Mouse (Mus musculus) neural tube, embryonic 13.5 days (tissue): ENCODE measurements around the gene Tma7. TPM values are rescaled to one million over a fixed set of nuclear protein-coding genes. Genes with fewer than 3 reads are reported as not detected.

Experiments
- ATAC-seq: fragments of 200-750 bp; cut with Nextera tagmentation; 2 replicates; pipeline ENCODE4 v1.8.0; 2017; ENCODE audit warnings: low read depth, mild to moderate bottlenecking, moderate TSS enrichment, moderate library complexity
- H3K27ac ChIP-seq: fragments of 300-500 bp; sonication (generic); replicated peaks from 2 replicates; pipeline ENCODE4 v1.5.1; 2015; ENCODE audit warnings: moderate library complexity, mild to moderate bottlenecking, inconsistent platforms
- H3K27me3 ChIP-seq: fragments of 300-500 bp; sonication (generic); 2 replicates; pipeline ENCODE4 v1.6.1; 2015; ENCODE audit warnings: mild to moderate bottlenecking, inconsistent platforms
- H3K36me3 ChIP-seq: fragments of 300-500 bp; sonication (generic); 2 replicates; pipeline ENCODE4 v1.6.1; 2015; ENCODE audit warnings: mild to moderate bottlenecking, inconsistent platforms
- H3K4me1 ChIP-seq: fragments of 300-500 bp; sonication (generic); replicated peaks from 2 replicates; pipeline ENCODE4 v1.6.1; 2015; ENCODE audit warnings: inconsistent platforms
- H3K4me2 ChIP-seq: fragments of 300-500 bp; sonication (generic); 2 replicates; pipeline ENCODE4 v1.6.1; 2015; ENCODE audit warnings: inconsistent platforms, mild to moderate bottlenecking, moderate library complexity
- H3K4me3 ChIP-seq: fragments of 300-500 bp; sonication (generic); 2 replicates; pipeline ENCODE4 v1.5.1; 2015; ENCODE audit warnings: mild to moderate bottlenecking, inconsistent platforms
- H3K9ac ChIP-seq: fragments of 300-500 bp; sonication (generic); 2 replicates; pipeline ENCODE4 v1.6.1; 2015; ENCODE audit warnings: moderate library complexity, mild to moderate bottlenecking, inconsistent platforms
- H3K9me3 ChIP-seq: fragments of 300-500 bp; sonication (generic); 2 replicates; pipeline ENCODE4 v1.6.1; 2016; ENCODE audit warnings: inconsistent platforms
- WGBS: fragments of 180-500 bp; shearing (Covaris S2); methylation state at CpG from one replicate; pipeline ENCODE4 v1.1.7; 2015; 5-methylcytosine and 5-hydroxymethylcytosine counted together
- polyA plus RNA-seq: library from polyadenylated mRNA; unstranded; fragments of >200 nt; fragmentation: Nextera tagmentation; extraction: Ambion mirVana; gene quantifications from 2 replicates; pipeline ENCODE4 v1.2.1, GENCODE M21; 2015

Tma7 gene
- polyA plus RNA-seq, 1 experiment from 2014 or later = 792 TPM

DNA sequence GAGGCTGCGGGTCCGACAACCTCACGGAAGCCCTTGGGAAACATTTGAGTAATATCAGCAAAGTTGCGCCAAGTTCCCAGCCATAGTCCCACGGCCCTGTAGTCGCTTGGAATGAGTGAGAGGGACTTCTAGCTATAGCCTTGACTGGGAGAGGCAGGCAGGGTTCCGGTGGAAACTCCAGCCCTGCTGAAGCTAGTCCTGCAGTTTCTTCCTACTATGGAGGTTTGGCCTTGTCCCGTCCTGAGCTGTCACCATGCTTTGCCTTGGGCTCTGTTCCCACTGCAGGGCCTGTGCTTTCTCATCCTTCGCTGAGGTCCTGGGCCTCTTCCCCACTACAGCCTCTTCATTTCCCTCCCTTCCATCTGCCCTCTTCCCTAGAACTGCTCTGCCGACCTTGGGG is 33.8 kb upstream of the Tma7 start:
- peaks cover 93% of the 10 kb centered on the region for H3K36me3 ChIP-seq
- no peak overlapping the region for H3K4me2 ChIP-seq
- H3K27me3 ChIP-seq = no peaks in the 10 kb centered on the region
- H3K9me3 ChIP-seq = no peaks in the 10 kb centered on the region
- 94% methylated on average over 10 of the region's 10 CpGs for WGBS
- no peak overlapping the region for H3K9ac ChIP-seq
- H3K27ac ChIP-seq = no peak overlapping the region
- H3K4me1 ChIP-seq = no peaks in the 10 kb centered on the region
- no peak overlapping the region for H3K4me3 ChIP-seq
- no peak for ATAC-seq

DNA sequence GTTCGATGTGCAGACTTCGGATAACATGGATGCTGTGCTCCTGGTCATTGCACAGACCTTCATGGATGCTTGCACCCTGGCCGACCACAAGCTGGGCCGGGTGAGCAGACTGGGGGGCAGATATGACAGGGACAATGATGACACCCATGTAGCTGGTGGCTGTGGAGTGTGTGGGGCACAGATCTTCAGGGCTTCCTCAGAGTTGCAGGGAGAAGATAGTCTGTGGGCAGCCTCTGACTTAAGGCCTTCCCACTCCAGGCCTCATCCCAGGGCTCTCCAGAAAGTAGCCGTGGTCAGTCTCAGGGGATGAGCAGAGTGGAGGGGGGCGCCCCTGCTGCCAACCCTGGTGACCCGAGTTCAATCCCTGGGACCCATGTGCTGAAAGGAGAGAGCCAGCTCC is 32.5 kb upstream of the Tma7 start:
- 88% methylated on average over 7 of the region's 7 CpGs for WGBS
- H3K36me3 ChIP-seq = peaks cover 100% of the 10 kb centered on the region
- no peak for ATAC-seq

DNA sequence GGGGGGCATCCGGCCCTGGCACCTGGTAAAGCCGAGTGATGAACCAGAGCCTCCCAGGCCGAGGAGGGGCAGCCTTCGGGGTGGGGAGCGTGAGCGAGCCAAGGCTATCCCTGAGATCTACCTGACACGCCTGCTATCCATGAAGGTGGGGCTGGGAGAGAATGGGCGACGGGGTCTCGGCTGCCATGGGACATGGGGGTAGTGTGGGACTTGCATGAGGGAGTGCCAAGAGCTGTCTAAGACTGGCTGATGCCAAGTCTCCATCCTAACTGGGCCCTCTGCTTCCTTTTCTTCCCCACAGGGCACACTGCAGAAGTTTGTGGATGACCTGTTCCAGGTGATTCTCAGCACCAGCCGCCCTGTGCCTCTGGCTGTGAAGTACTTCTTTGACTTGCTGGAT is 31.9 kb upstream of the Tma7 start:
- 94% methylated on average over 11 of the region's 11 CpGs for WGBS
- Histone ChIP-seq H3K9me3 (no peaks in the 10 kb centered on the region), H3K4me1 (no peaks in the 10 kb centered on the region), H3K4me3 (no peak overlapping the region), H3K27me3 (no peaks in the 10 kb centered on the region), H3K9ac (no peak overlapping the region), H3K27ac (no peak overlapping the region), H3K4me2 (no peak overlapping the region), H3K36me3 (peaks cover 100% of the 10 kb centered on the region)
- no peak for ATAC-seq

More for the DNA sequence above, 32.5 kb upstream of the Tma7 start:
- no peak overlapping the region for H3K4me2 ChIP-seq
- H3K9me3 ChIP-seq = no peaks in the 10 kb centered on the region
- no peaks in the 10 kb centered on the region for H3K4me1 ChIP-seq
- H3K4me3 ChIP-seq = no peak overlapping the region
- H3K27ac ChIP-seq = no peak overlapping the region
- H3K27me3 ChIP-seq = no peaks in the 10 kb centered on the region
- no peak overlapping the region for H3K9ac ChIP-seq

DNA sequence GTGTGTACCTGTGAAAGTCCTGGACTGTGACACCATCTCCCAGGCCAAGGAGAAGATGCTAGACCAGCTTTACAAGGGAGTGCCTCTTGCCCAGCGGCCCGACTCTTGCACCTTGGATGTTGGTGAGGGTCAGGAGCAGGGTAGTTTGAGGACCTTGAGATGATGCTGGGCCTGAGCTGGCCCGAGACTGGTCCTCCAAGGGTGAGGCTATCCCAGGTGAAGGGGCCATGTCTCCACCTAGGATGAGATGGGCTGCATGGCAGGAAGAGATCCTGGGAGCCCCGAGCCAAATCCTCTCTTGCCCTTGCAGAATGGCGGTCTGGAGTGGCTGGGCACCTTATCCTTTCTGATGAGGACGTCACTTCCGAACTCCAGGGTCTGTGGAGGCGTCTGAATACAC is 30.9 kb upstream of the Tma7 start:
- Histone ChIP-seq H3K27ac (no peak overlapping the region), H3K4me2 (no peak overlapping the region), H3K9me3 (no peaks in the 10 kb centered on the region), H3K4me1 (no peaks in the 10 kb centered on the region), H3K36me3 (peaks cover 100% of the 10 kb centered on the region), H3K9ac (no peak overlapping the region), H3K27me3 (no peaks in the 10 kb centered on the region), H3K4me3 (no peak overlapping the region)
- ATAC-seq = no peak
- WGBS = 92% methylated on average over 8 of the region's 8 CpGs

DNA sequence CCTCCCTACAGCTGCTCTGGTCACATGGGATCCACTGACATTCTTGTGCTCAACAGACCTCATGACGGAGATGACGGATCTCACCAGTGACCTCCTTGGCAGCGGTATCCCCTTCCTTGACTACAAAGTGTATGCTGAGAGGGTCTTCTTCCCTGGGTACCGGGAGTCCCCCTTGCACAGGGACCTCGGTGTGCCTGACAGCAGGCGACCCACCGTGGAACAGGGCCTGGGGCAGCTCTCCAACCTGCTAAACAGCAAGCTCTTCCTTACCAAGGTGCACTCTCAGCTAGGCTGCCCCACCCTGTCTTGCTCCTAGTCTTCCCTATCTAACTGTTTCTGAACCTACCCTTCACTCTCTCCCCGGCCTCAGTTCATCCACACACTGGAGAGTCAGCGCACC is 29.2 kb upstream of the Tma7 start:
- Histone ChIP-seq H3K27me3 (no peaks in the 10 kb centered on the region), H3K9me3 (no peaks in the 10 kb centered on the region), H3K4me1 (peaks cover 7% of the 10 kb centered on the region), H3K4me2 (no peak overlapping the region), H3K27ac (no peak overlapping the region), H3K36me3 (peaks cover 98% of the 10 kb centered on the region), H3K4me3 (no peak overlapping the region), H3K9ac (no peak overlapping the region)
- ATAC-seq = no peak
- 93% methylated on average over 9 of the region's 9 CpGs for WGBS

DNA sequence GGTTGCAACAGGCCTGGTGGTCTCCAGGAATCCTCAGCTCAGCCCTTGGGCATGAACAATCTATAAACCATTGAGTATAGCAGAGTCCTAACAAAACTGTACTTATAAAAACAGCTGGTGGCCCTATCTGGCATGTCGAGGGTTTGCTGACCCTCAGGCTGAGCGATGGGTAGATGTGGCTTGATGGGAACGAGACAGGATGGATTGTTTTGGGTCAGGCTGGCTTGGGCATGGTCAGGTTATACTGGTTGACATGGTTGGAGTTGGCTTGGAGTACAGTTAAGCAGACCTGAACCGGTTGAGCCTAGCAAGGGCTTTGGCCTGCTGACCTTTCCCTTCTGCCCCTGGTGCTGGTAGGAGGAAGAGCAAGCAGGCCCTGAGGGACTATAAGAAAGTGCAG is 28.7 kb upstream of the Tma7 start:
- no peak overlapping the region for H3K27ac ChIP-seq
- no peaks in the 10 kb centered on the region for H3K27me3 ChIP-seq
- 91% methylated on average over 4 of the region's 4 CpGs for WGBS
- no peaks in the 10 kb centered on the region for H3K9me3 ChIP-seq
- H3K4me1 ChIP-seq = peaks cover 12% of the 10 kb centered on the region
- peaks cover 98% of the 10 kb centered on the region for H3K36me3 ChIP-seq
- ATAC-seq = no peak
- H3K9ac ChIP-seq = no peak overlapping the region
- no peak overlapping the region for H3K4me3 ChIP-seq
- no peak overlapping the region for H3K4me2 ChIP-seq

DNA sequence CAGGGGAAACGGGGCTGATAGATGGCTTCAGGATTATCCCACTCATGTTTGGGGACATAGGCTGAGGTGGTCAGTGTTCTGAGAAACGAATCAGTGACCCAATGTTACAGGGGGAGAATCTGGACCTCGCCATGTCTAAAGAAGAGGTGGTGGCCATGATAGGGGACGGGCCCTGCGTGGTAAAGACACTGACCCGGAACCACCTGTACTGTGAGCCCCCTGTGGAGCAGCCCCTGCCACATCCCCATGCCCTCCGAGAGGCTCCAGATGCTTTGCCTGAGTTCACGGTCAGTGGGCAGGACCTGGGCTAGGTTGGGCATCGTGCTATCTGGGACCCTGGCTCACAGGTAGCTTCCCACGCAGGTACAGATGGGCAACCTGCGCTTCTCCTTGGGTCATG is 27.9 kb upstream of the Tma7 start:
- Histone ChIP-seq H3K9me3 (no peaks in the 10 kb centered on the region), H3K36me3 (peaks cover 98% of the 10 kb centered on the region), H3K9ac (no peak overlapping the region), H3K27ac (no peak overlapping the region), H3K4me2 (no peak overlapping the region), H3K27me3 (no peaks in the 10 kb centered on the region), H3K4me3 (no peak overlapping the region), H3K4me1 (peaks cover 16% of the 10 kb centered on the region)
- ATAC-seq = no peak
- WGBS = 93% methylated on average over 11 of the region's 11 CpGs

DNA sequence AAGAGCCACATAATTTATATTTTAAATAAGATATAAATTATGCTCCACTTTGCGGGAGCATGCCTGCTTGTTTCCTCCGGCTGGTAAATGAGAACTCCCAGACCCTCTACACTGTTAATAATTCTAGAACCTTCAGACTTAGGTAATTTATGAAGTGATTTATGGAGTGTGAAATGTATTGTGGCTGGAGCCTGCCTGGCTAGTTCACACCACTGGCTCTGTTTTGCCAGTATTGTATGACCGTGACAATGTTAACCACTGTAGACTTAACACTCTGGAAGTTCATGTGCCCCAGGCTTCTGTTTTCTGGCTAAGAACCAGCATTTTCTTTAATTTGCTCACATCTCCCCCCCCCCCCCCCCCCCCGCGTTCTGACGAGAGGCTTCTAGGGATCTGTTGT is 25.0 kb upstream of the Tma7 start:
- Histone ChIP-seq H3K27ac (no peak overlapping the region), H3K9ac (0 out of 2 replicates have a peak overlapping the region, but pooled peaks have one; percentile 39), H3K27me3 (no peaks in the 10 kb centered on the region), H3K4me1 (peaks cover 37% of the 10 kb centered on the region), H3K9me3 (no peaks in the 10 kb centered on the region), H3K4me2 (no peak overlapping the region), H3K36me3 (peaks cover 96% of the 10 kb centered on the region), H3K4me3 (no peak overlapping the region)
- no peak for ATAC-seq
- 30% methylated on average over 3 of the region's 6 CpGs for WGBS

DNA sequence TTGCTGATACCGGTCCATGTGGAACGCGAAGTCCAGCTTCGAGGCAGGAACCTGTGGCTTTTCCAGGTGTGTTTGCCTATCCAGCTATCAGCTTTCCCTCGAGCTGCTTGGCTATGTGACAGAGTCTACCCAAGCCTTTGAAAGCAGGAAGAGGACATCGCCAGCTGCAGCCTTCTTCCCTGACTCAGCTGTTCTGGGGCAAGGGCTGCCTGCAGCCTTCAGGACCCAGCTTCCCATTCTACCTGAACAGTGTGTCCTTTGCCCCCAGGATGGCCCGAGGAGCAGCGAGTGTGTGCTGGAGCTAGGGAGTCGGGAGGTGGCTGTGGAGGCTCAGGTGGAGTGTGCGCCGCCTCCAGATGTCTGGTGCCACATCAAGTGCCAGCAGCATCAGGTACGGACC is 23.3 kb upstream of the Tma7 start:
- H3K9me3 ChIP-seq = no peaks in the 10 kb centered on the region
- H3K4me3 ChIP-seq = no peak overlapping the region
- H3K4me1 ChIP-seq = peaks cover 50% of the 10 kb centered on the region
- no peaks in the 10 kb centered on the region for H3K27me3 ChIP-seq
- WGBS = 95% methylated on average over 12 of the region's 12 CpGs
- no peak overlapping the region for H3K4me2 ChIP-seq
- H3K9ac ChIP-seq = no peak overlapping the region
- no peak overlapping the region for H3K27ac ChIP-seq
- H3K36me3 ChIP-seq = peaks cover 93% of the 10 kb centered on the region
- ATAC-seq = no peak

DNA sequence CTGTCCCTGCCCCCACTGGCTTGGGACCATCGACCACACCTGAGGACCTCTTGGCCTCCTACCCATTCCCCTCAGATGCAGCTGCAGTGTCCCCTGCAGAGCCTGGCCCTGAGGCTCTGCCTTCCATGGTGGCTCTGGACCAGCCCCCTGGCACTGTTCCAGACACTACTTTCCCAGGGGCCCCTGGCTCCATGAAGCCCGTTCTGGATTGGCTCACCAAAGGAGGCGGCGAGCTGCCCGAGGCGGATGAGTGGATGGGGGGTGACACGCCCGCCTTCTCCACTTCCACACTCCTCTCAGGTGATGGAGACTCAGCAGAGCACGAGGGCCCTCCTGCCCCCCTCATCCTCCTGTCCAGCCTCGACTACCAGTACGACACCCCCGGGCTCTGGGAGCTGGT is 22.6 kb upstream of the Tma7 start:
- WGBS = 71% methylated on average over 12 of the region's 12 CpGs
- no peak overlapping the region for H3K4me2 ChIP-seq
- H3K4me1 ChIP-seq = peaks cover 56% of the 10 kb centered on the region
- H3K27ac ChIP-seq = peak overlapping the region; percentile 33; the same call in 1 of the 2 replicates
- H3K36me3 ChIP-seq = peaks cover 93% of the 10 kb centered on the region
- H3K27me3 ChIP-seq = no peaks in the 10 kb centered on the region
- H3K4me3 ChIP-seq = no peak overlapping the region
- 0 out of 2 replicates have a peak, but pooled peaks have one; percentile 11 for ATAC-seq
- no peaks in the 10 kb centered on the region for H3K9me3 ChIP-seq
- no peak overlapping the region; the same call in 1 of the 2 replicates for H3K9ac ChIP-seq

DNA sequence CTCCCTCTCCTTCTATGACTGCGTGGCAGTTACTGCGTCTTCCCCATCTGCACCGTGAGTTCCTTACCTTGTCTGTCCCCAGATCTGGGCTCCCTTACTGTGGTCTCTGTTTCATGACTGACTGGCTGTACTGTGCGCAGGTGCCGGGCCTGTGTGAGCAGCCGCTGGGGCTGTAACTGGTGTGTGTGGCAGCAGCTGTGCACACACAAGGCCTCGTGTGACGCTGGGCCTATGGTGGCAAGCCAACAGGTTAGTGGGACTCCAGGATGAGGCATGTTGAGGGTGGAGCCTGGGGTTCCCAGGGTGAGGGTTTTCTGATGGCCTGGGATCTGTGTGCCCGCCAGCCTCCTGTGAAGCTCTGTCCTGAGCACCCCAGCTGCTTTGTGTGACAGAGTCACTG is 21.7 kb upstream of the Tma7 start:
- no peak overlapping the region for H3K4me3 ChIP-seq
- H3K27me3 ChIP-seq = no peaks in the 10 kb centered on the region
- H3K27ac ChIP-seq = 0 out of 2 replicates have a peak overlapping the region, but pooled peaks have one; percentile 33
- 82% methylated on average over 9 of the region's 9 CpGs for WGBS
- no peak overlapping the region for H3K9ac ChIP-seq
- H3K4me2 ChIP-seq = no peak overlapping the region
- peaks cover 93% of the 10 kb centered on the region for H3K36me3 ChIP-seq
- peaks cover 66% of the 10 kb centered on the region for H3K4me1 ChIP-seq
- no peak for ATAC-seq
- H3K9me3 ChIP-seq = no peaks in the 10 kb centered on the region

DNA sequence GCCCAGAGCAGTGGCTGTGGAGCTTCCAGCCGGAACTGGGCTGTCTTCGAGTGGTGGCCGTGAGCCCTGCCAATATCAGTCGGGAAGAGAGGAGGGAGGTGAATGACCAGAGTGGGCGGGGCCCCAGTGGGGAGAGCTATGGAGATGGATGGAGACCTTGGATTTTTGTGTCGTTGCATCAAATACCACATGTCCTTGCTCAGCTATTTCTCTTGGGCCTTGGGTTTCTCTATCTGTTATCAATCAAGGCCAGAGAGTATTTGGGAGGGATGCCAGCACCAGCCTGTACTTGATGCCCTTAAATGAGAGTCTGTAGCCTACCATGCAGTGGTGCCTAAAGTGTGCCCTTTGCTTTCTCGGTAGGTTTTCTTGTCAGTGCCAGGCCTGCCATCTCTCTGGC is 20.9 kb upstream of the Tma7 start:
- H3K9me3 ChIP-seq = no peaks in the 10 kb centered on the region
- peaks cover 84% of the 10 kb centered on the region for H3K36me3 ChIP-seq
- no peak overlapping the region for H3K4me2 ChIP-seq
- H3K27ac ChIP-seq = no peak overlapping the region
- no peak for ATAC-seq
- no peak overlapping the region for H3K9ac ChIP-seq
- no peak overlapping the region for H3K4me3 ChIP-seq
- WGBS = 79% methylated on average over 7 of the region's 7 CpGs
- peaks cover 74% of the 10 kb centered on the region for H3K4me1 ChIP-seq
- no peaks in the 10 kb centered on the region for H3K27me3 ChIP-seq

DNA sequence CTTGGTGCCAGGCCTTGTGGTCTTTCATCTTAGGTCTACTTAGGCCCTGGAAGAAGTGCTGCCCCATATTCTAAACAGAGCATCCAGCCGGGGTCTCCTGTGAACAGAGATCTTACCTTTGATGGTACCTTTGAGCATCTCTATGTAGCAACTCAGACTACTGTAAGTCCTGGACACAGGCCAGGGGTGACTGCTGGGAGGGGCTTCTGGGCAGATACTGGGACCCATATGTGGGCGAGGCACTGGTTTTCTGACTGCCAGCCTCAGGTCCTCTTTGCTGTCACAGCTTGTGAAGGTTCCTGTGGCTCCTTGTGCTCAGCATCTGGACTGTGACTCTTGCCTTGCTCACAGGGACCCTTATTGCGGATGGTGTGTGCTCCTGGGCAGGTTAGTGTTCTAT is 20.2 kb upstream of the Tma7 start:
- ATAC-seq = no peak
- H3K4me2 ChIP-seq = no peak overlapping the region
- peaks cover 77% of the 10 kb centered on the region for H3K36me3 ChIP-seq
- no peak overlapping the region for H3K27ac ChIP-seq
- 92% methylated on average over 3 of the region's 3 CpGs for WGBS
- no peaks in the 10 kb centered on the region for H3K27me3 ChIP-seq
- H3K4me3 ChIP-seq = no peak overlapping the region
- H3K4me1 ChIP-seq = peaks cover 81% of the 10 kb centered on the region
- H3K9me3 ChIP-seq = no peaks in the 10 kb centered on the region
- H3K9ac ChIP-seq = no peak overlapping the region
